Mouse (Mus musculus) ovary, postnatal 14 days (tissue): Measurements from ENCODE around the gene Spag7.

Experiments used
- DNase-seq: peaks from one replicate; pipeline ENCODE4 v3.0.0; 2022; ENCODE audit warnings: low spot score

Gene Spag7

GRCm38 (mm10) chr11:70656456-70656927, 12.7 kb downstream of the Spag7 start:
- DNase-seq: peak; percentile 40

GRCm38 (mm10) chr11:70655571-70656455, 13.4 kb downstream of the Spag7 start:
- DNase-seq: peak; percentile 57

- DNase-seq: peak; percentile 70
These were observed 14.2 kb downstream of the Spag7 start for GRCm38 (mm10) chr11:70654923-70655570.

GRCm38 (mm10) chr11:70654198-70654922, 14.9 kb downstream of the Spag7 start, which contains the start of gene Pfn1:
Pfn1 (minus strand) TSS chr11:70654644.
- DNase-seq: peak; percentile 66

GRCm38 (mm10) chr11:70653345-70654197, 15.6 kb downstream of the Spag7 start:
- peak; percentile 50 for DNase-seq

- DNase-seq: no peak
These were observed 16.3 kb downstream of the Spag7 start for GRCm38 (mm10) chr11:70652884-70653344.

- DNase-seq: no peak
These were observed 17.0 kb downstream of the Spag7 start for GRCm38 (mm10) chr11:70652029-70652883.

- DNase-seq: no peak
These were observed 17.8 kb downstream of the Spag7 start for GRCm38 (mm10) chr11:70651391-70651790.

GRCm38 (mm10) chr11:70650322-70651175, 18.7 kb downstream of the Spag7 start:
- no peak for DNase-seq

GRCm38 (mm10) chr11:70649185-70649734, 20.0 kb downstream of the Spag7 start:
- DNase-seq: no peak

- no peak for DNase-seq
These were observed 20.7 kb downstream of the Spag7 start for GRCm38 (mm10) chr11:70648512-70648911.

- no peak for DNase-seq
These were observed 21.3 kb downstream of the Spag7 start for GRCm38 (mm10) chr11:70647716-70648420.

GRCm38 (mm10) chr11:70646691-70647650, 22.2 kb downstream of the Spag7 start, which contains the start of the genes Rnf167 and Slc25a11:
Rnf167 (plus strand) TSS chr11:70647235.
Slc25a11 (minus strand) TSS chr11:70647479.
- DNase-seq: peak; percentile 86

- no peak for DNase-seq
These were observed 23.0 kb downstream of the Spag7 start for GRCm38 (mm10) chr11:70646259-70646555.

- DNase-seq: no peak
These were observed 23.6 kb downstream of the Spag7 start for GRCm38 (mm10) chr11:70645461-70646258.

- no peak for DNase-seq
These were observed 24.6 kb downstream of the Spag7 start for GRCm38 (mm10) chr11:70644564-70645103.
